Mouse (Mus musculus) CH12.LX (cell line): Measurements from ENCODE around the gene Tpk1.

Experiments used
- BHLHE40 ChIP-seq: IDR thresholded peaks from 2 replicates; pipeline ENCODE4 v1.6.1; 2011; ENCODE audit warnings: mild to moderate bottlenecking, low read depth, low read length, improper control_type of control experiment
- CTCF ChIP-seq, 2 experiments: IDR thresholded peaks in 1 of 2; conservative IDR thresholded peaks in 1 of 2; 2 replicates each; pipeline ENCODE4 v1.5.1; 2011 to 2012; ENCODE audit warnings: low read depth in 2 of 2, low read length in 2 of 2, improper control_type of control experiment in 1 of 2, inconsistent platforms in 1 of 2, mild to moderate bottlenecking in 1 of 2, moderate library complexity in 1 of 2
- EP300 ChIP-seq: IDR thresholded peaks from 2 replicates; pipeline ENCODE4 v1.6.1; 2011; ENCODE audit warnings: low read length, improper control_type of control experiment
- GABPA ChIP-seq: IDR thresholded peaks from 2 replicates; pipeline ENCODE4 v1.6.1; 2012; ENCODE audit warnings: low read depth, low read length, improper control_type of control experiment, inconsistent platforms; ENCODE audit not compliant: insufficient replicate concordance
- IRF4 ChIP-seq: IDR thresholded peaks from 2 replicates; pipeline ENCODE4 v1.6.1; 2014; ENCODE audit warnings: low read depth, mild to moderate bottlenecking, inconsistent platforms, low read length, improper control_type of control experiment
- JUND ChIP-seq: conservative IDR thresholded peaks from 2 replicates; pipeline ENCODE4 v1.6.1; 2011; ENCODE audit warnings: low read depth, low read length, improper control_type of control experiment
- MAX ChIP-seq: IDR thresholded peaks from 2 replicates; pipeline ENCODE4 v1.6.1; 2011; ENCODE audit warnings: low read length, improper control_type of control experiment
- POLR2A ChIP-seq: IDR thresholded peaks from 2 replicates; pipeline ENCODE4 v1.6.1; 2011; ENCODE audit warnings: low read depth, mild to moderate bottlenecking, improper control_type of control experiment, low read length
- RAD21 ChIP-seq: IDR thresholded peaks from 2 replicates; pipeline ENCODE4 v1.6.1; 2011; ENCODE audit warnings: low read depth, mild to moderate bottlenecking, low read length, improper control_type of control experiment, moderate library complexity
- UBTF ChIP-seq: IDR thresholded peaks from 2 replicates; pipeline ENCODE4 v1.6.1; 2012; ENCODE audit warnings: low read depth, mild to moderate bottlenecking, inconsistent platforms, low read length, improper control_type of control experiment, moderate library complexity
- ZNF384 ChIP-seq: IDR thresholded peaks from 2 replicates; pipeline ENCODE4 v1.6.1; 2012; ENCODE audit warnings: low read depth, low read length, improper control_type of control experiment, inconsistent platforms

DNA sequence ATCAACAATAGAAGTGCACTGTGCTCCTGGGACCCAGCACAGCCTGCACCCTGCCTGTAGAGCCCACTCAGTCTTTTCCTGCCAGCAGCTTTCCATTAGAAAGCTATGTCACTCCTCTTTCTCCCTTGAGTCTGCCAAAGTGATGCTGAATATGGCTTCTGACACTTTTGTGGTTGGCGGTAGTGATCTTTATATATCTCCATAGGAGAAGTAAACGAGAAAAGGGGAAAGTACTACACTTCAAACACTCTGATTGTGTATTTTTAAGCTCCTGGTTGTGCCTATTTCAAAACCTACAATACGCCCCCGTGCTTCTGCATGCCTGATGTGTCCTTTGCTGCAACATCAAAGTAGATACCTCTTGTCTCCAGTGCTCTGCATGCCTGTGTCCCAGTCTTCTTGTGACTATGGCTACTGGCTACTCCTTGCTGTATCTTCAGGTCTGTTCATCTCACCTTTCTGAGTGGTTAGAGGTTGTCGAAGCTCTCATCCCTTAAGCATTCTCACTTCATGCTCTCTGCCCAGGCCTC lies 302.7 kb downstream of the Tpk1 start:
- TF ChIP-seq CTCF (conservative IDR thresholded peaks at IDR 0.05 in 1 of 2, IDR thresholded peaks at IDR 0.05 in 1 of 2; ENCODE audit: low read depth in 2 of 2, low read length in 2 of 2): no peak
- TF ChIP-seq ZNF384: no peak
- TF ChIP-seq JUND: no peak
- no peak for TF ChIP-seq POLR2A
- TF ChIP-seq GABPA: no peak
- no peak for TF ChIP-seq RAD21
- TF ChIP-seq MAX: no peak
- TF ChIP-seq UBTF: no peak
- no peak for TF ChIP-seq BHLHE40
- no peak for TF ChIP-seq EP300
- TF ChIP-seq IRF4: no peak
